Mouse (Mus musculus) left cerebral cortex, adult 2 months (tissue): ENCODE results near the gene 9230104L09Rik. TPM values are rescaled to one million over a fixed set of nuclear protein-coding genes. Genes with fewer than 3 reads are reported as not detected.
A peak's percentile ranks its signal among the peaks of the same experiment; 100 is the strongest.

Experiments used
- DNase-seq, 2 experiments: peaks; one replicate each; pipeline ENCODE4 v3.0.0; 2021 to 2022; ENCODE audit warnings: low spot score in 2 of 2, mixed read lengths in 1 of 2; ENCODE audit errors: extremely low spot score in 1 of 2
- H3K27ac ChIP-seq: fragments of 200-600 bp; 2 replicates; pipeline ENCODE4 v1.8.1; 2022
- H3K4me3 ChIP-seq: fragments of 200-600 bp; 2 replicates; pipeline ENCODE4 v1.8.1; 2022
- CTCF ChIP-seq: fragments of 200-600 bp; IDR thresholded peaks from 2 replicates; pipeline ENCODE4 v1.8.1; 2022; ENCODE audit warnings: antibody characterized with exemption, mild to moderate bottlenecking, moderate library complexity
- intact Hi-C: fragments of 180-260 bp; cut with DNase I; formaldehyde crosslinking; loops from one replicate; pipeline ENCODE4 v1.15.1; 2025
- total RNA-seq, 2 experiments: library from RNA; stranded (reverse); gene quantifications; 2 replicates each; pipeline ENCODE4 v1.2.3; 2021

Gene 9230104L09Rik
- total RNA-seq, 2 experiments from 2014 or later, result not detected

DNA sequence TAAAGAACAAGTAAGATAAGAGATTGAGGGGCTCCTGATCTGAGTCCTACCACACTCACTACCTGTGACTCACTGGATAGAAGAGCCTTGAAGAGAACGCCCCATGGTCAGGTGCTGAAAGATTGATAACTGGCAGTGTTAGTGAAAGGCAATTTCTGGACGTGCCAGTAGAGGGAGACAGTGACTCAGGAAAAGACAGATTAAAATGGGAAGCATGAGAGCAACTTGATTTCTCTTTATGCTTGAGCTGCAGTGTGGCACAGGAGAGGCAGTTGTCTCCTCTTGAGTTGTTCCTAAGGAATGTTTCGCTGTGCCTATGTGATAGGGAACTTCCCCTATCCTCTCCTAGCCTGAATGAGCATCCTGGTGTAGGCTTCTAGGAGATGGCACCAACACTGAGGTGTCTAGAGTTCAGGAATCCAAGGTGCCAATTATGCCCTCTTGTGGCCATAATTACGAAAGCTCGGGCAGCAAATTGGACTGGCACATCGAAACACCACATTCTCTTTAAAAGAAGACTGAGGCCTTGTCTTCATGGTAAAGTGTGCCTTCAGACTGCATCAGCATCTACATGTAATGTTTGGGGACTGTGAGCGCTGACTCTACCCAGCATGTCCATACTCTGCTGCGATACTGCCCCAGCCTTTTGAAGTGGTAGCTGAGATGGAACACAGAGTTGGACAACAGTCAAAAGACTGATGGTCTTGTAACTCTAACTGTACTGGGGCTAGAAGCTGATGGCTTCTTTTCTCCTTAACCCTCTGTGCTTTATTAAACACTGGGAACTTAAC is 13.5 kb downstream of the 9230104L09Rik start:
- peak; percentile 77 to 81 for DNase-seq
- peak; percentile 79 for TF ChIP-seq CTCF
- intact Hi-C loops, result loop anchor here (1.0 to 5.0 kb wide), 2 partner anchors 51 to 99 kb away; partner anchors contain the start of gene Cstl1
- Histone ChIP-seq H3K27ac (no peak overlapping the region), H3K4me3 (peak overlapping the region; percentile 4; the same call in 1 of the 2 replicates)

GRCm38 (mm10) chr2:148839224-148839623 is 25.6 kb downstream of the 9230104L09Rik start:
- no peak for DNase-seq
- intact Hi-C loops, result no loop called here
- no peak for TF ChIP-seq CTCF
- Histone ChIP-seq H3K27ac (no peak overlapping the region), H3K4me3 (no peak overlapping the region)

- H3K4me3 ChIP-seq, result no peak overlapping the region
- no peak for DNase-seq
- no peak for TF ChIP-seq CTCF
- intact Hi-C loops, result no loop called here
- H3K27ac ChIP-seq, result no peak overlapping the region
These were observed 26.6 kb downstream of the 9230104L09Rik start for GRCm38 (mm10) chr2:148838075-148838777.

- intact Hi-C loops, result no loop called here
- no peak for TF ChIP-seq CTCF
- no peak for DNase-seq
- Histone ChIP-seq H3K4me3 (no peak within 1 kb of the TSS), H3K27ac (no peak within 1 kb of the TSS)
These were observed 29.9 kb downstream of the 9230104L09Rik start, which contains the start of gene Cst9 for GRCm38 (mm10) chr2:148834912-148835311. TSS of gene Cst9 (plus strand) at chr2:148835147.

GRCm38 (mm10) chr2:148825986-148826385 is 38.9 kb downstream of the 9230104L09Rik start:
- TF ChIP-seq CTCF, result no peak
- Histone ChIP-seq H3K27ac (no peak overlapping the region), H3K4me3 (no peak overlapping the region)
- DNase-seq, result no peak
- intact Hi-C loops, result no loop called here

GRCm38 (mm10) chr2:148819909-148820308 is 44.9 kb downstream of the 9230104L09Rik start, which contains the start of gene Cst13:
TSS of gene Cst13 (plus strand) at chr2:148820081.
- H3K27ac ChIP-seq, result no peak within 1 kb of the TSS
- TF ChIP-seq CTCF, result no peak
- intact Hi-C loops, result no loop called here

DNA sequence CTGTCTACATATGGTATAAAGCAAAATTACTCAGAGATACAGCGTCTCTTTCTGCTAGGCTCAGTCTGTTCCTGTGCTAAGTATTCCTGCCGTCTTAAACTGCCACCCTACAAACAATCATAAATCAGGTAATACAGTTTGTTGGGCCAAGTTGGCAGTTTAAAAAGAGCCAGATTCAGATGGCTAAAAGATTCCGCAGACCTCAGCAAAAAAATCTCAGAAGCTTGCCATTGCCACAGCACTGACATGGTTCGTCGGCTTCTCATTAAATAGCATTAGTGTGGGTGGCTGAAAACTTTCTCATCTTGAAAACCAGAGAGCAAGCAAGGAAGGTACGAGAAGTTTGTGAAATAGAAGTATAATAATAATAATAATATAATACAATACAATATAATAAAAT is 58.1 kb downstream of the 9230104L09Rik start:
- no peak overlapping the region for H3K4me3 ChIP-seq
- intact Hi-C loops, result no loop called here
- H3K27ac ChIP-seq, result no peak overlapping the region
- TF ChIP-seq CTCF, result no peak
- no peak for DNase-seq

More at GRCm38 (mm10) chr2:148819909-148820308, 44.9 kb downstream of the 9230104L09Rik start, which contains the start of gene Cst13:
- DNase-seq, result no peak
- H3K4me3 ChIP-seq, result no peak within 1 kb of the TSS

- DNase-seq, result no peak
These were observed 63.3 kb downstream of the 9230104L09Rik start for GRCm38 (mm10) chr2:148801491-148801921.

DNA sequence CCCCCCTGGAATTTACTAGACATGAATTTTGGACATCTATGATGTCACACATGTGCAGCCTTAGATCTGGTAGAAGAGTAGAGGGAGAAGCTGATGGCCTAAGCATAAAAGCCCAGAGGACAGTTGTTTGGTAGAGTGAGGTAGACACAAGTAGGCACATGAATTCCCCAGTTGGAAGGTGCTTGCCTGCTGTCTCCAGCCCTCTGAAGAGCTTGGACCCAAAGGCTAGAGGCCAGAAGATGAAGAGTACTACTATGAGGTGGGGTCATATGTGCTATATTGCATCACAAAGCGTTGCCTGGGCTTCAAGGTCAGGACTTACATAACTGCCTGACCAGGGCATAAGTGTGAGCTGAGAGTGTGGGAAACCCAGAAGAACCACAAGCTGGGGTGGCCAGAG is 66.4 kb downstream of the 9230104L09Rik start, which contains the start of gene Cst8:
Gene Cst8, plus strand, starts transcription at position 301 of the 400 bp plus-strand sequence.
- intact Hi-C loops, result no loop called here
- no peak for DNase-seq
- no peak for TF ChIP-seq CTCF
- H3K27ac ChIP-seq, result no peak within 1 kb of the TSS
- H3K4me3 ChIP-seq, result no peak within 1 kb of the TSS

More at GRCm38 (mm10) chr2:148801491-148801921, 63.3 kb downstream of the 9230104L09Rik start:
- no peak for TF ChIP-seq CTCF
- intact Hi-C loops, result no loop called here
- H3K27ac ChIP-seq, result no peak overlapping the region
- H3K4me3 ChIP-seq, result no peak overlapping the region

Other genes with a start within 250 kb of the 9230104L09Rik start
- gene Nxt1, start 192.4 kb downstream of the 9230104L09Rik start, total RNA-seq, result 10 to 100 TPM; 11.7 to 12.0 TPM
- gene Gzf1, start 184.0 kb downstream of the 9230104L09Rik start, total RNA-seq, result 10 to 100 TPM; 29.0 to 30.0 TPM
- 100 to 1,000 TPM; 343 to 352 TPM for gene Napb, start 132.6 kb downstream of the 9230104L09Rik start, total RNA-seq
- gene Cstl1, start 114.7 kb downstream of the 9230104L09Rik start, total RNA-seq, result 1 to 10 TPM; 1.1 to 1.2 TPM
- not detected for gene Cst11, start 93.5 kb downstream of the 9230104L09Rik start, total RNA-seq
- not detected for gene 8030411F24Rik, start 83.0 kb downstream of the 9230104L09Rik start, total RNA-seq
- gene Cst12, start 75.7 kb downstream of the 9230104L09Rik start, total RNA-seq, result 1 to 10 TPM; 2.1 to 2.4 TPM
- not detected for gene Cst8, start 66.3 kb downstream of the 9230104L09Rik start, total RNA-seq
- not detected for gene Cst13, start 45.0 kb downstream of the 9230104L09Rik start, total RNA-seq
- gene Cst9, start 29.9 kb downstream of the 9230104L09Rik start, total RNA-seq, result not detected
- 1,000 to 10,000 TPM; 1,809 to 1,890 TPM for gene Cst3, start 10.7 kb upstream of the 9230104L09Rik start, total RNA-seq
- not detected for gene Gm1330, start 138.2 kb upstream of the 9230104L09Rik start, total RNA-seq
- not detected for gene Gm10750, start 152.2 kb upstream of the 9230104L09Rik start, total RNA-seq